Comparison of ENCODE assay signal across 28 mouse cellular contexts in the genomic region with DNA sequence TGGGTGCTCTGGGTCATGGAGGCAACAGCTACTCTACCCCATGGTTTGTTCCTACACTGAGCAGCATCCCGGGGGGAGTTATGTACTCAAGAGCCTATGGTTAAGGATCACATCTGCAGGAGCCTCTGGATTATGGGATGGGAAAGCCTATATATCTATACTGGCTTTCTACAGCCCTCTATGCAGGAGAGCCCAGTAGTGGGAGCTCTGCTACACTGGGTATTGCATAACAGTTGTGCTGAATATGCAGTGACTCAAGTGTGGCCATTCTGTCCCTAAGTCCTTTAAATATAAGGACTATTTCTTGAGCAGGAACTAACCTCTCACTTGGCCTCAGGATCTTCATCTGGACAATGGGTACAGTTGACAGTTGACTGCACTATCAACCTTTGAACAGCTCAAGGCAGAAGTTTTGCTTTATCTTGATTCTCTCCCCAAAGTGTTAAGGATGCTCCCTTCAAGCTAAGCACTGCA. TPM values are rescaled to one million over a fixed set of nuclear protein-coding genes. Genes with fewer than 3 reads are reported as not detected.
DNase-seq lines count a peak whose midpoint lies in the region; ATAC-seq and TF ChIP-seq lines count a peak whose summit lies in the region.
"Had no signal": no experiment of that assay in that cellular context is flagged by ENCODE, and none has a peak within 500 bp of the region (broad histone marks: within the 10 kb centered on the region; RNA-seq: fewer than 3 reads in every experiment).

No protein-coding gene starts in this region.

- no peak overlapping the region for H3K9ac ChIP-seq in liver, embryonic 12.5 days
- no peak overlapping the region for H3K9ac ChIP-seq in liver, embryonic 11.5 days (ENCODE audit: low read depth, low read length)
- H3K9ac ChIP-seq: embryonic facial prominence, embryonic 12.5 days; forebrain, embryonic 12.5 days; heart, embryonic 13.5 days; hindbrain, embryonic 12.5 days; limb, embryonic 12.5 days; midbrain, embryonic 15.5 days; neural tube, embryonic 13.5 days had no signal

- no peak overlapping the region for H3K4me2 ChIP-seq in liver, embryonic 12.5 days
- H3K4me2 ChIP-seq in liver, embryonic 11.5 days: no peak overlapping the region
- H3K4me2 ChIP-seq: embryonic facial prominence, embryonic 12.5 days; forebrain, embryonic 12.5 days; heart, embryonic 13.5 days; hindbrain, embryonic 12.5 days; limb, embryonic 12.5 days; midbrain, embryonic 15.5 days; neural tube, embryonic 13.5 days had no signal

- peaks cover 2% of the 10 kb centered on the region; the same call in 1 of the 2 replicates for H3K36me3 ChIP-seq in kidney, adult 2 months (ENCODE audit: control insufficient read depth, insufficient read depth, low read length)
- peaks cover 48% of the 10 kb centered on the region for H3K36me3 ChIP-seq in liver, embryonic 12.5 days
- peaks cover 13% of the 10 kb centered on the region for H3K36me3 ChIP-seq in liver, embryonic 11.5 days (ENCODE audit: control insufficient read depth, insufficient read depth, low read length)
- H3K36me3 ChIP-seq in megakaryocyte, embryonic 14.5 days (replicated peaks; ENCODE audit: low read length): peaks cover 94% of the 10 kb centered on the region
- peaks cover 7% of the 10 kb centered on the region; the same call in 1 of the 2 replicates for H3K36me3 ChIP-seq in small intestine, adult 2 months (ENCODE audit: control insufficient read depth, insufficient read depth, low read length)

- no peak for DNase-seq in kidney, adult 2 months
- no peak for DNase-seq in kidney, postnatal 36 days
- DNase-seq in liver, embryonic 11.5 days (ENCODE audit: low spot score): no peak
- DNase-seq in cerebellum, adult 8-10 months: no peak
- DNase-seq: adrenal gland, adult 8-10 months; B cell, adult 2 months; cerebellum, adult 18-20 months; cerebellum, postnatal 25 days; gastrocnemius, postnatal 25 days; heart, adult 2 months; heart, postnatal 14 days; lung, postnatal 14 days; retina, postnatal 1 day; thymus, adult 18-20 months; thymus, postnatal 36 days had no signal

- H3K27ac ChIP-seq in kidney, adult 2 months (ENCODE audit: insufficient read depth, low read depth, low read length): peak overlapping the region; percentile 78
- H3K27ac ChIP-seq in liver, embryonic 12.5 days: 0 out of 2 replicates have a peak overlapping the region, but pooled peaks have one; percentile 53
- H3K27ac ChIP-seq in liver, embryonic 11.5 days (ENCODE audit: low read depth, low read length): no peak overlapping the region
- H3K27ac ChIP-seq in small intestine, adult 2 months (ENCODE audit: insufficient read depth, low read depth, low read length): peak overlapping the region; percentile 59
- H3K27ac ChIP-seq: embryonic facial prominence, embryonic 12.5 days; forebrain, embryonic 12.5 days; heart, adult 2 months; heart, embryonic 13.5 days; hindbrain, embryonic 12.5 days; limb, embryonic 12.5 days; midbrain, embryonic 15.5 days; neural tube, embryonic 13.5 days had no signal

- TF ChIP-seq POLR2A in kidney, adult 2 months (IDR thresholded peaks at IDR 0.05; ENCODE audit: low read depth, low read length): no peak
- no peak for TF ChIP-seq POLR2A in small intestine, adult 2 months (IDR thresholded peaks at IDR 0.05; ENCODE audit: low read depth, low read length)

- no peaks in the 10 kb centered on the region for H3K9me3 ChIP-seq in liver, embryonic 12.5 days (replicated peaks)
- H3K9me3 ChIP-seq in liver, embryonic 11.5 days (ENCODE audit: control insufficient read depth, low read length): no peaks in the 10 kb centered on the region
- H3K9me3 ChIP-seq in megakaryocyte, embryonic 14.5 days: no peaks in the 10 kb centered on the region
- H3K9me3 ChIP-seq: embryonic facial prominence, embryonic 12.5 days; forebrain, embryonic 12.5 days; heart, embryonic 13.5 days; hindbrain, embryonic 12.5 days; limb, embryonic 12.5 days; midbrain, embryonic 15.5 days; neural tube, embryonic 13.5 days had no signal

- no peak overlapping the region for H3K4me3 ChIP-seq in kidney, adult 2 months (ENCODE audit: insufficient read depth, low read depth, low read length)
- H3K4me3 ChIP-seq in liver, embryonic 12.5 days: no peak overlapping the region
- no peak overlapping the region for H3K4me3 ChIP-seq in liver, embryonic 11.5 days (ENCODE audit: low read depth, low read length)
- peak overlapping the region; percentile 81 for H3K4me3 ChIP-seq in megakaryocyte, embryonic 14.5 days (replicated peaks)
- no peak overlapping the region for H3K4me3 ChIP-seq in small intestine, adult 2 months (ENCODE audit: low read depth, low read length)
- H3K4me3 ChIP-seq: embryonic facial prominence, embryonic 12.5 days; erythroblast, embryonic 14.5 days; forebrain, embryonic 12.5 days; heart, adult 2 months; heart, embryonic 13.5 days; hindbrain, embryonic 12.5 days; limb, embryonic 12.5 days; midbrain, embryonic 15.5 days; neural tube, embryonic 13.5 days had no signal

- no peaks in the 10 kb centered on the region for H3K27me3 ChIP-seq in kidney, adult 2 months (replicated peaks; ENCODE audit: control insufficient read depth, insufficient read depth, low read length)
- H3K27me3 ChIP-seq in liver, embryonic 12.5 days (replicated peaks): 0 out of 2 replicates have a peak, but pooled peaks cover 7% of the 10 kb centered on the region
- H3K27me3 ChIP-seq in liver, embryonic 11.5 days (replicated peaks; ENCODE audit: control insufficient read depth, insufficient read depth, low read length): no peaks in the 10 kb centered on the region
- H3K27me3 ChIP-seq in megakaryocyte, embryonic 14.5 days (replicated peaks): no peaks in the 10 kb centered on the region
- H3K27me3 ChIP-seq in small intestine, adult 2 months (ENCODE audit: control insufficient read depth, insufficient read depth, low read length): no peaks in the 10 kb centered on the region
- H3K27me3 ChIP-seq: embryonic facial prominence, embryonic 12.5 days; forebrain, embryonic 12.5 days; heart, embryonic 13.5 days; hindbrain, embryonic 12.5 days; limb, embryonic 12.5 days; midbrain, embryonic 15.5 days; neural tube, embryonic 13.5 days had no signal

- peaks cover 34% of the 10 kb centered on the region for H3K4me1 ChIP-seq in kidney, adult 2 months (ENCODE audit: control insufficient read depth, insufficient read depth, low read length)
- peaks cover 47% of the 10 kb centered on the region for H3K4me1 ChIP-seq in liver, embryonic 12.5 days
- peaks cover 29% of the 10 kb centered on the region for H3K4me1 ChIP-seq in liver, embryonic 11.5 days (replicated peaks; ENCODE audit: control insufficient read depth, insufficient read depth, low read length)
- peaks cover 100% of the 10 kb centered on the region for H3K4me1 ChIP-seq in megakaryocyte, embryonic 14.5 days
- H3K4me1 ChIP-seq in small intestine, adult 2 months (ENCODE audit: control insufficient read depth, insufficient read depth, insufficient read length, low read length): peaks cover 43% of the 10 kb centered on the region
- H3K4me1 ChIP-seq: embryonic facial prominence, embryonic 12.5 days had no signal

- no peak for ATAC-seq in liver, embryonic 12.5 days
- ATAC-seq in liver, embryonic 11.5 days (replicated peaks; ENCODE audit: low FRiP score): no peak
- no peak for ATAC-seq in megakaryocyte, adult 5-6 weeks (ENCODE audit: poor library complexity, severe bottlenecking)
- ATAC-seq: midbrain, embryonic 15.5 days had no signal

- no peak for TF ChIP-seq CTCF in kidney, adult 2 months (conservative IDR thresholded peaks at IDR 0.05; ENCODE audit: insufficient read depth, insufficient read length, low read depth, low read length)
- no peak for TF ChIP-seq CTCF in small intestine, adult 2 months (IDR thresholded peaks at IDR 0.05; ENCODE audit: extremely low read depth, insufficient read length, insufficient replicate concordance, low read depth, low read length)

- WGBS in kidney, adult 2 months: 69% methylated on average over 1 of the region's 1 CpGs
- WGBS in liver, embryonic 12.5 days (ENCODE audit: insufficient replicate concordance): 66% methylated on average over 1 of the region's 1 CpGs
- WGBS in liver, embryonic 11.5 days: 86% methylated on average over 1 of the region's 1 CpGs
- whole genome bisulfite sequencing in small intestine, adult 2 months: 43% methylated on average over 1 of the region's 1 CpGs

RNA-seq across cellular contexts. Expression of a gene that starts 17.0 kb away (rescaled TPM):
- polyA plus RNA-seq in kidney, adult 2 months (2012; rRNA removed): 382 and 459 TPM in 2 replicates
- 6.9 and 10.0 TPM in 2 replicates for polyA plus RNA-seq in liver, embryonic 12.5 days (2016; fragmentation: Nextera tagmentation; extraction: Ambion mirVana)
- polyA plus RNA-seq in liver, embryonic 11.5 days (2014; fragmentation: Nextera tagmentation; extraction: Ambion mirVana): 7.2 and 7.3 TPM in 2 replicates
- 3.6 and 19.1 TPM in 2 replicates for polyA plus RNA-seq in megakaryocyte, embryonic 14.5 days (2012; ENCODE audit: insufficient read depth, low replicate concordance)
- total RNA-seq in megakaryocyte, adult 5-6 weeks (2015): 0.76 and 0.91 TPM in 2 replicates
- total RNA-seq in megakaryocyte, adult 5-6 weeks (2017): 1.8 and 1.9 TPM in 2 replicates
- polyA plus RNA-seq in small intestine, adult 2 months (2012; rRNA removed): 7.6 and 18.9 TPM in 2 replicates

RNA-seq across cellular contexts. Expression of a gene that starts 43.2 kb away (rescaled TPM):
- polyA plus RNA-seq in kidney, adult 2 months (2012; rRNA removed): 240 and 258 TPM in 2 replicates
- 88.4 and 89.9 TPM in 2 replicates for polyA plus RNA-seq in liver, embryonic 12.5 days (2016; fragmentation: Nextera tagmentation; extraction: Ambion mirVana)
- polyA plus RNA-seq in liver, embryonic 11.5 days (2014; fragmentation: Nextera tagmentation; extraction: Ambion mirVana): 48.8 and 54.3 TPM in 2 replicates
- 111 and 271 TPM in 2 replicates for polyA plus RNA-seq in megakaryocyte, embryonic 14.5 days (2012; ENCODE audit: insufficient read depth, low replicate concordance)
- total RNA-seq in megakaryocyte, adult 5-6 weeks (2015): 3.0 and 7.6 TPM in 2 replicates
- total RNA-seq in megakaryocyte, adult 5-6 weeks (2017): 3.1 and 4.3 TPM in 2 replicates
- 29.6 and 44.9 TPM in 2 replicates for polyA plus RNA-seq in small intestine, adult 2 months (2012; rRNA removed)

RNA-seq across cellular contexts. Expression of a gene that starts 56.9 kb away (rescaled TPM):
- polyA plus RNA-seq in kidney, adult 2 months (2012; rRNA removed): 66.0 and 90.9 TPM in 2 replicates
- 189 and 191 TPM in 2 replicates for polyA plus RNA-seq in liver, embryonic 12.5 days (2016; fragmentation: Nextera tagmentation; extraction: Ambion mirVana)
- polyA plus RNA-seq in liver, embryonic 11.5 days (2014; fragmentation: Nextera tagmentation; extraction: Ambion mirVana): 133 and 137 TPM in 2 replicates
- 2.0 and 8.8 TPM in 2 replicates for polyA plus RNA-seq in megakaryocyte, embryonic 14.5 days (2012; ENCODE audit: insufficient read depth, low replicate concordance)
- 3.1 and 5.6 TPM in 2 replicates for total RNA-seq in megakaryocyte, adult 5-6 weeks (2015)
- 7.1 and 11.8 TPM in 2 replicates for total RNA-seq in megakaryocyte, adult 5-6 weeks (2017)
- polyA plus RNA-seq in small intestine, adult 2 months (2012; rRNA removed): 4.1 and 4.3 TPM in 2 replicates

RNA-seq across cellular contexts. Expression of a gene that starts 57.0 kb away (rescaled TPM):
- 0.33 and 0.38 TPM in 2 replicates for polyA plus RNA-seq in kidney, adult 2 months (2012; rRNA removed)
- 0.17 and 0.32 TPM in 2 replicates for polyA plus RNA-seq in liver, embryonic 12.5 days (2016; fragmentation: Nextera tagmentation; extraction: Ambion mirVana)
- 0.31 and 0.59 TPM in 2 replicates for polyA plus RNA-seq in liver, embryonic 11.5 days (2014; fragmentation: Nextera tagmentation; extraction: Ambion mirVana)
- not detected in 2 replicates for polyA plus RNA-seq in megakaryocyte, embryonic 14.5 days (2012; ENCODE audit: insufficient read depth, low replicate concordance)
- not detected in 2 replicates for total RNA-seq in megakaryocyte, adult 5-6 weeks (2015)
- not detected in 2 replicates for total RNA-seq in megakaryocyte, adult 5-6 weeks (2017)
- polyA plus RNA-seq in small intestine, adult 2 months (2012; rRNA removed): 0.09 and 0.18 TPM in 2 replicates
- total RNA-seq: MEL had no signal
- polyA plus RNA-seq: erythroblast, embryonic 14.5 days had no signal

Comparison
In these comparisons a context has a peak if more than half of its experiments do, and no peak if none do; other contexts are left out.
1. RNA of a gene that starts 17.0 kb away (polyA plus RNA-seq): 382 to 459 TPM in kidney, adult 2 months; 3.6 to 19.1 TPM in megakaryocyte, embryonic 14.5 days, 6.9 to 10.0 TPM in liver, embryonic 12.5 days, 7.6 to 18.9 TPM in small intestine, adult 2 months and 7.2 to 7.3 TPM in liver, embryonic 11.5 days; every median in the first group is over 10 times any median in the second.